ENCODE assay signal across 26 mouse cellular contexts in the genomic region with DNA sequence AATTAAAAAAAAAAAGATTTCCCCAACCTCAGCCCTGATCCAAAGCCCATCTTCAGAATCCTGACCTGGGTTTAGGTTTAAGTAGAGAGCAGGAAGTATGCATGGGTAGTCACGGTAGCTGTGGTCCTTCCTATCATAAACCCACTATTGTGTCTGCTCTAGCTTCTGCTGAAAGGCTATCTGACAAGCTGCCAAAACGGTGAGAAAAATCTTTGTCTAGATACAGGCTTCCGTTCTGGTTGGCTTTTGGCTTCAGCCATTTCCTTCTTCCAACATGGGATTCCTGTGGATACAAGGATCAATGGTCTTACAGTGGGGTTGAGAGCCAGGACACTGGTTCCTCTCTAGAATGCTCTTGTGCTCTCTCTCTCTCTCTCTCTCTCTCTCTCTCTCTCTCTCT. TPM values are rescaled to one million over a fixed set of nuclear protein-coding genes. Genes with fewer than 3 reads are reported as not detected.
DNase-seq lines count a peak whose midpoint lies in the region; ATAC-seq and TF ChIP-seq lines count a peak whose summit lies in the region.
"Had no signal": no experiment of that assay in that cellular context is flagged by ENCODE, and none has a peak within 500 bp of the region (broad histone marks: within the 10 kb centered on the region; RNA-seq: fewer than 3 reads in every experiment).

No protein-coding gene starts in this region.

- H3K9me3 ChIP-seq in heart, embryonic 11.5 days (replicated peaks; ENCODE audit: control insufficient read depth, low read length) = no peaks in the 10 kb centered on the region
- no peaks in the 10 kb centered on the region for H3K9me3 ChIP-seq in kidney, embryonic 15.5 days (replicated peaks)
- H3K9me3 ChIP-seq in midbrain, embryonic 16.5 days (replicated peaks; ENCODE audit: control insufficient read depth, low read length, poor library complexity, severe bottlenecking) = no peaks in the 10 kb centered on the region
- H3K9me3 ChIP-seq: embryonic facial prominence, embryonic 13.5 days; forebrain, embryonic 15.5 days; heart, embryonic 13.5 days; lung, embryonic 15.5 days; midbrain, embryonic 12.5 days had no signal

- H3K36me3 ChIP-seq in heart, embryonic 11.5 days (ENCODE audit: control insufficient read depth, insufficient read depth, low read length) = no peaks in the 10 kb centered on the region
- no peaks in the 10 kb centered on the region for H3K36me3 ChIP-seq in kidney, adult 2 months (ENCODE audit: control insufficient read depth, insufficient read depth, low read length)
- H3K36me3 ChIP-seq in kidney, embryonic 15.5 days = no peaks in the 10 kb centered on the region
- H3K36me3 ChIP-seq in midbrain, embryonic 16.5 days (ENCODE audit: control insufficient read depth, insufficient read depth, low read length) = no peaks in the 10 kb centered on the region
- H3K36me3 ChIP-seq: embryonic facial prominence, embryonic 13.5 days; forebrain, embryonic 15.5 days; heart, embryonic 13.5 days; lung, embryonic 15.5 days; midbrain, embryonic 12.5 days had no signal

- WGBS in heart, embryonic 11.5 days (ENCODE audit: insufficient replicate concordance) = 61% methylated on average over 3 of the region's 3 CpGs
- WGBS in kidney, adult 2 months = 67% methylated on average over 3 of the region's 3 CpGs
- 66% methylated on average over 3 of the region's 3 CpGs for WGBS in kidney, embryonic 15.5 days
- 87% methylated on average over 3 of the region's 3 CpGs for WGBS in midbrain, embryonic 16.5 days

- TF ChIP-seq CTCF in kidney, adult 2 months (conservative IDR thresholded peaks at IDR 0.05; ENCODE audit: insufficient read depth, insufficient read length, low read depth, low read length) = no peak

- H3K4me2 ChIP-seq in heart, embryonic 11.5 days = no peak overlapping the region
- no peak overlapping the region for H3K4me2 ChIP-seq in kidney, embryonic 15.5 days
- no peak overlapping the region for H3K4me2 ChIP-seq in midbrain, embryonic 16.5 days (ENCODE audit: low read length)
- H3K4me2 ChIP-seq: embryonic facial prominence, embryonic 13.5 days; forebrain, embryonic 15.5 days; heart, embryonic 13.5 days; lung, embryonic 15.5 days; midbrain, embryonic 12.5 days had no signal

- no peak for TF ChIP-seq POLR2A in kidney, adult 2 months (IDR thresholded peaks at IDR 0.05; ENCODE audit: low read depth, low read length)

- H3K9ac ChIP-seq in heart, embryonic 11.5 days (ENCODE audit: low read depth, low read length) = no peak overlapping the region
- no peak overlapping the region for H3K9ac ChIP-seq in kidney, embryonic 15.5 days
- H3K9ac ChIP-seq in midbrain, embryonic 16.5 days (ENCODE audit: low read depth, low read length) = no peak overlapping the region
- H3K9ac ChIP-seq: embryonic facial prominence, embryonic 13.5 days; forebrain, embryonic 15.5 days; heart, embryonic 13.5 days; lung, embryonic 15.5 days; midbrain, embryonic 12.5 days had no signal

- H3K27me3 ChIP-seq in heart, embryonic 11.5 days (ENCODE audit: control insufficient read depth, insufficient read depth, low read length) = no peaks in the 10 kb centered on the region
- H3K27me3 ChIP-seq in kidney, adult 2 months (replicated peaks; ENCODE audit: control insufficient read depth, insufficient read depth, low read length) = no peaks in the 10 kb centered on the region
- no peaks in the 10 kb centered on the region for H3K27me3 ChIP-seq in kidney, embryonic 15.5 days
- peaks cover 2% of the 10 kb centered on the region; the same call in 1 of the 2 replicates for H3K27me3 ChIP-seq in midbrain, embryonic 16.5 days (ENCODE audit: control insufficient read depth, insufficient read depth, low read depth, low read length)
- H3K27me3 ChIP-seq: forebrain, embryonic 15.5 days; lung, embryonic 15.5 days had no signal

- ATAC-seq in heart, embryonic 11.5 days (replicated peaks; ENCODE audit: insufficient number of reproducible peaks, low FRiP score, low TSS enrichment) = no peak
- ATAC-seq in kidney, embryonic 15.5 days (replicated peaks; ENCODE audit: low FRiP score) = no peak
- no peak for ATAC-seq in midbrain, embryonic 16.5 days
- ATAC-seq: CD4-positive, CD25-positive, alpha-beta regulatory T cell, adult 4 months; forebrain, embryonic 15.5 days; hindbrain, embryonic 16.5 days; intestine, embryonic 16.5 days had no signal

- H3K4me3 ChIP-seq in heart, embryonic 11.5 days (ENCODE audit: low read depth, low read length) = no peak overlapping the region
- no peak overlapping the region for H3K4me3 ChIP-seq in kidney, adult 2 months (ENCODE audit: insufficient read depth, low read depth, low read length)
- no peak overlapping the region for H3K4me3 ChIP-seq in kidney, embryonic 15.5 days (replicated peaks)
- H3K4me3 ChIP-seq in midbrain, embryonic 16.5 days (ENCODE audit: low read depth, low read length) = no peak overlapping the region
- H3K4me3 ChIP-seq: embryonic facial prominence, embryonic 13.5 days; erythroblast, embryonic 14.5 days; forebrain, embryonic 15.5 days; heart, embryonic 13.5 days; left cerebral cortex, adult 2 months; lung, embryonic 15.5 days; midbrain, embryonic 12.5 days had no signal

- peak; percentile 88 for DNase-seq in heart, adult 11 months
- peak; percentile 68 for DNase-seq in kidney, adult 2 months
- peak; percentile 15 for DNase-seq in lung, postnatal 25 days (ENCODE audit: low spot score)
- DNase-seq in lung, adult 18-20 months = no peak
- DNase-seq in lung, postnatal 36 days = peak; percentile 33
- DNase-seq: adrenal gland, postnatal 25 days; cerebellum, adult 8-10 months; cerebellum, postnatal 36 days; embryo, embryonic 11 days; retina, postnatal 1 day; right cerebral cortex, postnatal 25 days; spleen, adult 18-20 months; thymus, postnatal 14 days had no signal

- H3K4me1 ChIP-seq in heart, embryonic 11.5 days (ENCODE audit: control insufficient read depth, insufficient read depth, low read length) = peaks cover 19% of the 10 kb centered on the region
- peaks cover 10% of the 10 kb centered on the region for H3K4me1 ChIP-seq in kidney, adult 2 months (ENCODE audit: control insufficient read depth, insufficient read depth, low read length)
- H3K4me1 ChIP-seq in kidney, embryonic 15.5 days = peaks cover 27% of the 10 kb centered on the region
- H3K4me1 ChIP-seq in midbrain, embryonic 16.5 days (ENCODE audit: control insufficient read depth, insufficient read depth, low read length) = peaks cover 24% of the 10 kb centered on the region

- H3K27ac ChIP-seq in heart, embryonic 11.5 days (ENCODE audit: low read depth, low read length) = no peak overlapping the region
- H3K27ac ChIP-seq in kidney, adult 2 months (ENCODE audit: insufficient read depth, low read depth, low read length) = no peak overlapping the region
- H3K27ac ChIP-seq in kidney, embryonic 15.5 days = no peak overlapping the region
- no peak overlapping the region for H3K27ac ChIP-seq in midbrain, embryonic 16.5 days (ENCODE audit: low read length)
- H3K27ac ChIP-seq: embryonic facial prominence, embryonic 13.5 days; forebrain, embryonic 15.5 days; heart, embryonic 13.5 days; left cerebral cortex, adult 2 months; lung, embryonic 15.5 days; midbrain, embryonic 12.5 days had no signal

RNA-seq across cellular contexts. Expression of gene Ice1, which starts 2.2 kb away (rescaled TPM):
- polyA plus RNA-seq in heart, embryonic 11.5 days (2014; fragmentation: Nextera tagmentation; extraction: Ambion mirVana) = 19.4 and 22.3 TPM in 2 replicates
- polyA plus RNA-seq in kidney, adult 2 months (2012; rRNA removed) = 15.4 and 17.1 TPM in 2 replicates
- 18.2 and 19.9 TPM in 2 replicates for polyA plus RNA-seq in kidney, embryonic 15.5 days (2015; fragmentation: Nextera tagmentation; extraction: Ambion mirVana)
- 35.1 and 38.2 TPM in 2 replicates for polyA plus RNA-seq in midbrain, embryonic 16.5 days (2015; fragmentation: Nextera tagmentation; extraction: Ambion mirVana)

Comparison
In these comparisons a context has a peak if more than half of its experiments do, and no peak if none do; other contexts are left out.
1. DNase-seq: peak in heart, adult 11 months (single experiment), kidney, adult 2 months (single experiment), lung, postnatal 25 days (single experiment) and lung, postnatal 36 days (single experiment); none in lung, adult 18-20 months (0 of 2).